21 mouse cellular contexts compared by ENCODE assay signal in genomic region chr5:139930102-139930501, GRCm38 (mm10). TPM values are rescaled to one million over a fixed set of nuclear protein-coding genes. Genes with fewer than 3 reads are reported as not detected.
DNase-seq lines count a peak whose midpoint lies in the region; ATAC-seq lines count a peak whose summit lies in the region.
"Had no signal": no experiment of that assay in that cellular context is flagged by ENCODE, and none has a peak within 500 bp of the region (broad histone marks: within the 10 kb centered on the region; RNA-seq: fewer than 3 reads in every experiment).

No protein-coding gene starts in this region.

- peak; percentile 38; the same call in 1 of the 2 replicates for ATAC-seq in hindbrain, embryonic 16.5 days
- peak; percentile 52 for ATAC-seq in kidney, embryonic 16.5 days (ENCODE audit: low FRiP score, low TSS enrichment)
- ATAC-seq in cerebellum, adult (ENCODE audit: insufficient number of reproducible peaks, low FRiP score, low TSS enrichment) = no peak
- ATAC-seq: forebrain, embryonic 15.5 days had no signal

- intact Hi-C loops in left cerebral cortex, postnatal 36 days (cut with DNase I) = no loop called here

- peaks cover 24% of the 10 kb centered on the region for H3K4me1 ChIP-seq in hindbrain, embryonic 16.5 days (ENCODE audit: control insufficient read depth, insufficient read depth, low read depth, low read length)
- H3K4me1 ChIP-seq in kidney, embryonic 16.5 days (ENCODE audit: insufficient read depth, low read length) = peaks cover 30% of the 10 kb centered on the region

- 24% methylated on average over 12 of the region's 12 CpGs for WGBS in hindbrain, embryonic 16.5 days
- 41% methylated on average over 12 of the region's 12 CpGs for WGBS in kidney, embryonic 16.5 days

- H3K4me3 ChIP-seq in hindbrain, embryonic 16.5 days (ENCODE audit: low read length) = no peak overlapping the region
- H3K4me3 ChIP-seq in kidney, embryonic 16.5 days (ENCODE audit: low read length) = no peak overlapping the region
- H3K4me3 ChIP-seq: forebrain, embryonic 15.5 days; heart, adult 2 months; megakaryocyte, embryonic 14.5 days had no signal

- H3K9ac ChIP-seq in hindbrain, embryonic 16.5 days (ENCODE audit: low read depth, low read length) = no peak overlapping the region
- H3K9ac ChIP-seq in kidney, embryonic 16.5 days (replicated peaks; ENCODE audit: low read length) = no peak overlapping the region
- H3K9ac ChIP-seq: forebrain, embryonic 15.5 days; liver, embryonic 14.5 days had no signal

- H3K9me3 ChIP-seq in hindbrain, embryonic 16.5 days (ENCODE audit: control insufficient read depth, low read length) = no peaks in the 10 kb centered on the region
- no peaks in the 10 kb centered on the region for H3K9me3 ChIP-seq in kidney, embryonic 16.5 days (ENCODE audit: low read length)
- H3K9me3 ChIP-seq: forebrain, embryonic 15.5 days had no signal

- no peak overlapping the region for H3K4me2 ChIP-seq in hindbrain, embryonic 16.5 days (ENCODE audit: low read length)
- H3K4me2 ChIP-seq in kidney, embryonic 16.5 days (replicated peaks; ENCODE audit: low read depth, low read length) = no peak overlapping the region
- H3K4me2 ChIP-seq: forebrain, embryonic 15.5 days had no signal

- H3K27ac ChIP-seq in hindbrain, embryonic 16.5 days (ENCODE audit: low read depth, low read length) = no peak overlapping the region
- peak overlapping the region; percentile 26 for H3K27ac ChIP-seq in kidney, embryonic 16.5 days (ENCODE audit: low read length)
- H3K27ac ChIP-seq: forebrain, embryonic 15.5 days; heart, adult 2 months; liver, embryonic 14.5 days had no signal

- no peaks in the 10 kb centered on the region for H3K36me3 ChIP-seq in hindbrain, embryonic 16.5 days (ENCODE audit: control insufficient read depth, insufficient read depth, low read length)
- no peaks in the 10 kb centered on the region for H3K36me3 ChIP-seq in kidney, embryonic 16.5 days (ENCODE audit: insufficient read depth, low read length)
- H3K36me3 ChIP-seq: forebrain, embryonic 15.5 days had no signal

- DNase-seq in retina, postnatal 1 day = peak; percentile 9
- DNase-seq in retina, embryonic 14.5 days (ENCODE audit: low spot score) = no peak
- no peak for DNase-seq in left cerebral cortex, postnatal 36 days (ENCODE audit: low spot score in 2 of 2)
- no peak for DNase-seq in ovary, postnatal 36 days (ENCODE audit: low spot score)
- no peak for DNase-seq in layer of hippocampus, adult 8-10 months (ENCODE audit: low spot score in 2 of 2)
- DNase-seq: adrenal gland, adult 8-10 months; B cell, adult 2 months; cerebellum, adult 2 months; gastrocnemius, postnatal 10 days; heart, adult 2 months; layer of hippocampus, postnatal 36 days; right cerebral cortex, postnatal 14 days; thymus, postnatal 4 days had no signal

- no peaks in the 10 kb centered on the region for H3K27me3 ChIP-seq in hindbrain, embryonic 16.5 days (replicated peaks; ENCODE audit: control insufficient read depth, insufficient read depth, low read length)
- no peaks in the 10 kb centered on the region; the same call in 1 of the 2 replicates for H3K27me3 ChIP-seq in kidney, embryonic 16.5 days (ENCODE audit: insufficient read depth, low read length)

RNA-seq across cellular contexts. Expression of gene Elfn1, which starts 22.4 kb away (rescaled TPM):
- polyA plus RNA-seq in hindbrain, embryonic 16.5 days (2015; fragmentation: Nextera tagmentation; extraction: Ambion mirVana) = 2.8 and 3.7 TPM in 2 replicates
- 0.24 and 0.37 TPM in 2 replicates for polyA plus RNA-seq in kidney, embryonic 16.5 days (2015; fragmentation: Nextera tagmentation; extraction: Ambion mirVana)
- 10 to 100 TPM; 32.8 to 34.6 TPM for total RNA-seq in left cerebral cortex, postnatal 36 days (2021)
- 10 to 100 TPM; 27.6 to 34.4 (median 30.4) TPM for total RNA-seq in layer of hippocampus, adult 8-10 months (2022)
- total RNA-seq: common myeloid progenitor, adult 5-6 weeks; neutrophil, adult 5-6 weeks had no signal
